Mouse (Mus musculus): ENCODE measurements around the gene Nkx3-2. TPM values are rescaled to one million over a fixed set of nuclear protein-coding genes. Genes with fewer than 3 reads are reported as not detected.

The Nkx3-2 gene
- polyA plus RNA-seq, 1 experiment from 2014 or later: 0.27 TPM

DNA sequence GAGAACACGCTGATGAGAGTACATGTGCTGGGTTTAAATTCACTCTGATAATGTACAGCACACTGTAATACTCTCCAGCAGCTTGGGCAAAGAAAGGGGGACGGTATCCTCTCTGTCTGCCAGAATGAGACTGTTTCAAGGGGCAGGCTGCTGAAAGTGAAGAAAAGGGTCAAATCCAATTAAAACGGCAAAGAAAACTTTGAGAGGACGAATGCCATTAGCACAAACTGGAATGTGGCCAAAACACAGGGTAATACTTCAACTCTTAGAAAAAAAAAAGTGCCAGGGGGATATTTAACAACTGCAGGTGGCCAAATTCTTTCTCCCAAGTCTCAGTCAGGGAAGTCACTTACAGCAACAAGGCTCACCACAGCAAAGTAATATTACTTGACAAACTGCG, 27.3 kb downstream of the Nkx3-2 start:
- Histone ChIP-seq H3K27ac (ENCODE audit: low read depth, low read length) (no peak overlapping the region), H3K4me2 (no peak overlapping the region), H3K36me3 (ENCODE audit: control insufficient read depth, insufficient read depth, low read length) (no peaks in the 10 kb centered on the region), H3K27me3 (ENCODE audit: control insufficient read depth, insufficient read depth, low read length) (no peaks in the 10 kb centered on the region), H3K4me3 (ENCODE audit: low read depth, low read length) (no peak overlapping the region), H3K9me3 (ENCODE audit: control insufficient read depth, low read length) (no peaks in the 10 kb centered on the region), H3K9ac (ENCODE audit: low read length) (no peak overlapping the region), H3K4me1 (ENCODE audit: control insufficient read depth, insufficient read depth, low read length) (no peaks in the 10 kb centered on the region)
- no peak for DNase-seq (ENCODE audit: low spot score, missing footprints)
- no peak for ATAC-seq (ENCODE audit: low FRiP score)
- 62% methylated on average over 5 of the region's 5 CpGs for WGBS

DNA sequence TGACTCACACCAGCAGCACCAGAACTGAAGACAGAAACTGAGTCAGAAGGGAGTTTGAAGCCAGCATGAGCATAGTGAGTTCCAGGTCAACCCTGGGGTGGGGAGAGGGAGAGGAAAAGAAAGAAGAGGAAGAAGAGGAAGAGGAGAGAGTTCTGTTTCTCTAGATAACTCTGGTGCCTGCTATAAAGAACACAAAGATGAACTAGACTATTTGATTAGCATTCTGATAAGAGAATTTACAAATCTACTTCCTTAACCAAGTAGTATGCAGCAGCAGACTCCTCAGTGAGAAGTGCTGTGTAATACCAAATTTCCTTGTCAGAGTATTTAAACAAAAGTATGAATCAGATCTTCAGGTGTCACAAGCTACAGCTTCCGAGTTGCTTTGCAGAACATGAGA, 37.3 kb downstream of the Nkx3-2 start:
- ATAC-seq (ENCODE audit: low FRiP score) (no peak), DNase-seq (ENCODE audit: low spot score, missing footprints) (no peak)
- WGBS: 81% methylated on average over 1 of the region's 1 CpGs
- Histone ChIP-seq H3K4me2 (no peak overlapping the region), H3K9me3 (ENCODE audit: control insufficient read depth, low read length) (no peaks in the 10 kb centered on the region), H3K36me3 (ENCODE audit: control insufficient read depth, insufficient read depth, low read length) (no peaks in the 10 kb centered on the region), H3K27me3 (ENCODE audit: control insufficient read depth, insufficient read depth, low read length) (no peaks in the 10 kb centered on the region), H3K4me1 (ENCODE audit: control insufficient read depth, insufficient read depth, low read length) (no peaks in the 10 kb centered on the region), H3K27ac (ENCODE audit: low read depth, low read length) (no peak overlapping the region), H3K9ac (ENCODE audit: low read length) (no peak overlapping the region), H3K4me3 (ENCODE audit: low read depth, low read length) (no peak overlapping the region)

DNA sequence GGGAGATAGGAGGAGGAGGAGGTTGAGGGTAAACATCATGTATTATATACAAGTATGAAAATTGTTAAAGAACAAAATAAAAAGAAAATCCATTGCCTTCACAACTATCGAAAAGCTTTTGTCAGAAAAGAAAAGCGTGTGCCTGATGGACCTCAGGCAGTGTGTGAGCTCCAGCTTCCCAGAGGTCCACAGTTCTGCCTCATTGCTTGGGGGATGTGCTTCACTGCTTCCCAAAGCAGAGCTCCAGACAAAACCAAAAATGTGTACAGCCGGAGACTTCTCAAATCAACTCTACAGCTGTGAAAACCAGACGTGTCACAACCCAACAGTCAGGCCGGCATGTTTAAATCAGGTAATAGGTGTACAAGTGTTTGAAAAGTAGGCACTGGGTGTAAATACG, 38.7 kb downstream of the Nkx3-2 start:
- no peak overlapping the region for H3K27ac ChIP-seq (ENCODE audit: low read depth, low read length)
- WGBS: 64% methylated on average over 6 of the region's 6 CpGs
- no peaks in the 10 kb centered on the region for H3K9me3 ChIP-seq (ENCODE audit: control insufficient read depth, low read length)
- no peaks in the 10 kb centered on the region for H3K4me1 ChIP-seq (ENCODE audit: control insufficient read depth, insufficient read depth, low read length)
- H3K36me3 ChIP-seq (ENCODE audit: control insufficient read depth, insufficient read depth, low read length): no peaks in the 10 kb centered on the region
- no peak overlapping the region for H3K4me2 ChIP-seq
- H3K27me3 ChIP-seq (ENCODE audit: control insufficient read depth, insufficient read depth, low read length): no peaks in the 10 kb centered on the region
- no peak overlapping the region for H3K9ac ChIP-seq (ENCODE audit: low read length)
- no peak for ATAC-seq (ENCODE audit: low FRiP score)
- DNase-seq (ENCODE audit: low spot score, missing footprints): no peak
- no peak overlapping the region for H3K4me3 ChIP-seq (ENCODE audit: low read depth, low read length)

Other genes starting within 250 kb of the Nkx3-2 start
- gene Rab28, start 56.3 kb downstream of the Nkx3-2 start, polyA plus RNA-seq (2014; fragmentation: Nextera tagmentation; extraction: Ambion mirVana): 98.2 and 108 TPM in 2 replicates
- gene Bod1l, start 79.8 kb upstream of the Nkx3-2 start, polyA plus RNA-seq (2014; fragmentation: Nextera tagmentation; extraction: Ambion mirVana): 24.5 and 24.6 TPM in 2 replicates